Mouse (Mus musculus): Measurements from ENCODE around the gene Akap1.

The Akap1 gene

GRCm38 (mm10) chr11:88782531-88782930, 81.9 kb downstream of the Akap1 start:
- DNase-seq (ENCODE audit: low spot score): no peak
